Mouse (Mus musculus) midbrain, embryonic 10.5 days (tissue): Measurements from ENCODE around the gene Cped1. TPM values are rescaled to one million over a fixed set of nuclear protein-coding genes. Genes with fewer than 3 reads are reported as not detected.
A peak's percentile ranks its signal among the peaks of the same experiment; 100 is the strongest.
"Not testable (repeated sequence)": the region's sequence is repeated elsewhere in the genome, so short reads cannot be mapped to it uniquely, and the experiment has no call there.

Source experiments
- DNase-seq: peaks from one replicate; pipeline ENCODE4 v3.0.0-alpha.2; 2017; ENCODE audit warnings: low spot score
- H3K27ac ChIP-seq: fragments of 300-500 bp; sonication (generic); replicated peaks from 2 replicates; pipeline ENCODE4 v1.5.1; 2016; ENCODE audit warnings: mild to moderate bottlenecking
- H3K27me3 ChIP-seq: fragments of 300-500 bp; sonication (generic); 2 replicates; pipeline ENCODE4 v1.6.1; 2016; ENCODE audit warnings: low read depth, mild to moderate bottlenecking; ENCODE audit not compliant: poor library complexity, severe bottlenecking
- H3K36me3 ChIP-seq: fragments of 300-500 bp; sonication (generic); 2 replicates; pipeline ENCODE4 v1.6.1; 2016; ENCODE audit warnings: mild to moderate bottlenecking, moderate library complexity
- H3K4me1 ChIP-seq: fragments of 300-500 bp; sonication (generic); 2 replicates; pipeline ENCODE4 v1.6.1; 2016
- H3K4me3 ChIP-seq: fragments of 300-500 bp; sonication (generic); 2 replicates; pipeline ENCODE4 v1.5.1; 2016; ENCODE audit warnings: mild to moderate bottlenecking, moderate library complexity
- H3K9me3 ChIP-seq: fragments of 300-500 bp; sonication (generic); replicated peaks from 2 replicates; pipeline ENCODE4 v1.6.1; 2016; ENCODE audit warnings: mild to moderate bottlenecking
- WGBS: fragments of 180-500 bp; shearing (Covaris S2); methylation state at CpG from one replicate; pipeline ENCODE4 v1.1.7; 2016; 5-methylcytosine and 5-hydroxymethylcytosine counted together
- polyA plus RNA-seq: library from polyadenylated mRNA; unstranded; fragments of >200 nt; fragmentation: Nextera tagmentation; extraction: Ambion mirVana; gene quantifications from 2 replicates; pipeline ENCODE4 v1.2.1, GENCODE M21; 2016

The Cped1 gene
- polyA plus RNA-seq, 1 experiment from 2014 or later, result 10.4 TPM

GRCm38 (mm10) chr6:22114079-22114478 is 128.4 kb downstream of the Cped1 start:
- no peak overlapping the region for H3K27ac ChIP-seq
- H3K9me3 ChIP-seq, result no peaks in the 10 kb centered on the region
- H3K4me1 ChIP-seq, result no peaks in the 10 kb centered on the region
- no peaks in the 10 kb centered on the region for H3K27me3 ChIP-seq
- no peak overlapping the region for H3K4me3 ChIP-seq
- DNase-seq, result no peak
- 87% methylated on average over 6 of the region's 6 CpGs for WGBS
- H3K36me3 ChIP-seq, result no peaks in the 10 kb centered on the region

DNA sequence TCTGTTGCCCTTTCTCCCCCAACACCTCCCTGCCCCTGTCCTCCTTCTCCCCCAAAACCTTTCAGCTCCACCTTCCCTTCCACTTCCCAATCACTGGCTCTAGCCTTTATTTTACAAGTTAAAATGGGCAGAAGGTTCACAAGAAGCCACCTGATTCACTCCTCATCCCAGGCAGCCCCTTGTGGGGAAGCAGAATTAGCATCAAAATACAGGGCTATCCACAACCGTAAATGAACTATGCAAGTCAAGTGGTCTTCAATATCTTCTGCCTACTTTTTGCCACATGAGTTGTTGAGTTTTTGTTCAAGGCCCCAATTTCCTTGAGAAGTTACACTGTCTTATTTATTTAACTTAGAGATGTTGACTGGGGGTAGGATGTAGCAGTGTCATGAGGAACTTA is 131.0 kb downstream of the Cped1 start:
- Histone ChIP-seq H3K4me1 (no peaks in the 10 kb centered on the region), H3K27me3 (no peaks in the 10 kb centered on the region), H3K27ac (no peak overlapping the region), H3K36me3 (no peaks in the 10 kb centered on the region), H3K4me3 (no peak overlapping the region), H3K9me3 (no peaks in the 10 kb centered on the region)
- no peak for DNase-seq
- 83% methylated on average over 1 of the region's 1 CpGs for WGBS

DNA sequence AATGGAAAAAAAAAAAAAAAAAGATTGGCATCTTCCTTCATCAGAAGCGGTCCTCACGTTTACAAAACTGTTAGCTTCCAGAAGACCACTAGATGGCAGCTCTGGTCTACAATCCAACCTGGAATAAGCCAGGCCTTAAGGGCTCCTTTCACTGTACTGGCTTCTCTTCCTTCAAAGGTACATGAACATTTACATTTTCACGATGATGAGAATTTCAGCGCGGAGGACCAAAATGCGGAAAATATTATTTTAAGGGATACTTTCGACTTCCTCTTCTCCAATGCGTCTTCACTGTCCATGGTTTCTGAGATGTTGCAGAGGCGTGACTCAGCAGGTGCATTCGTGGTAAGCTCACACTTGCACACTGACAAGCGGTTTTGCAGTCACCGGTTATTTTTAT is 136.4 kb downstream of the Cped1 start:
- H3K9me3 ChIP-seq, result no peaks in the 10 kb centered on the region
- H3K4me1 ChIP-seq, result no peaks in the 10 kb centered on the region
- no peaks in the 10 kb centered on the region for H3K27me3 ChIP-seq
- H3K36me3 ChIP-seq, result no peaks in the 10 kb centered on the region
- no peak overlapping the region for H3K4me3 ChIP-seq
- no peak overlapping the region for H3K27ac ChIP-seq
- DNase-seq, result peak; percentile 19
- 39% methylated on average over 12 of the region's 12 CpGs for WGBS

DNA sequence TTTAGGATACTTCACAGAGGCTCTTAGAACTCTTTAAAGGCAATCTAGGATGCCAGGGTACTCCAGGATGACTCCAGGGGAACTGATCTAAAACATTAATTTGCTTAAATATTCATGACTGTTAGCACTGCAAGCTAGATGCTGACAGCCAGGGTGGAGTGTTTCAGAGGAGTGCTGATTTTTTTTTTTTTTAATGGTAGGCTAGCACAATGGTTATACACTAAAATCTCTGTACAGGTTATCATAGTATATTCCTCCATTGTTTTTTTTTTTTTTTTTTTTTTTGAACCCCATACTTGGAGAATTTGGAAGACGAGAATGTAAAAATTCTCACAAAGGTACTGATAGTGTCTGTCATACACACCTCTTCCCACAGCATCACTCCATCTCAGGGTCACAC is 137.0 kb downstream of the Cped1 start:
- H3K27ac ChIP-seq, result no peak overlapping the region
- 96% methylated on average over 1 of the region's 1 CpGs for WGBS
- H3K36me3 ChIP-seq, result no peaks in the 10 kb centered on the region
- no peak for DNase-seq
- no peaks in the 10 kb centered on the region for H3K4me1 ChIP-seq
- H3K4me3 ChIP-seq, result no peak overlapping the region
- H3K27me3 ChIP-seq, result no peaks in the 10 kb centered on the region
- H3K9me3 ChIP-seq, result no peaks in the 10 kb centered on the region

- DNase-seq, result no peak
- no peak overlapping the region for H3K27ac ChIP-seq
- H3K9me3 ChIP-seq, result no peaks in the 10 kb centered on the region
- no peaks in the 10 kb centered on the region for H3K27me3 ChIP-seq
- 75% methylated on average over 3 of the region's 3 CpGs for WGBS
- H3K4me1 ChIP-seq, result no peaks in the 10 kb centered on the region
- H3K4me3 ChIP-seq, result no peak overlapping the region
- no peaks in the 10 kb centered on the region for H3K36me3 ChIP-seq
These were observed 137.6 kb downstream of the Cped1 start for GRCm38 (mm10) chr6:22123332-22123731.

DNA sequence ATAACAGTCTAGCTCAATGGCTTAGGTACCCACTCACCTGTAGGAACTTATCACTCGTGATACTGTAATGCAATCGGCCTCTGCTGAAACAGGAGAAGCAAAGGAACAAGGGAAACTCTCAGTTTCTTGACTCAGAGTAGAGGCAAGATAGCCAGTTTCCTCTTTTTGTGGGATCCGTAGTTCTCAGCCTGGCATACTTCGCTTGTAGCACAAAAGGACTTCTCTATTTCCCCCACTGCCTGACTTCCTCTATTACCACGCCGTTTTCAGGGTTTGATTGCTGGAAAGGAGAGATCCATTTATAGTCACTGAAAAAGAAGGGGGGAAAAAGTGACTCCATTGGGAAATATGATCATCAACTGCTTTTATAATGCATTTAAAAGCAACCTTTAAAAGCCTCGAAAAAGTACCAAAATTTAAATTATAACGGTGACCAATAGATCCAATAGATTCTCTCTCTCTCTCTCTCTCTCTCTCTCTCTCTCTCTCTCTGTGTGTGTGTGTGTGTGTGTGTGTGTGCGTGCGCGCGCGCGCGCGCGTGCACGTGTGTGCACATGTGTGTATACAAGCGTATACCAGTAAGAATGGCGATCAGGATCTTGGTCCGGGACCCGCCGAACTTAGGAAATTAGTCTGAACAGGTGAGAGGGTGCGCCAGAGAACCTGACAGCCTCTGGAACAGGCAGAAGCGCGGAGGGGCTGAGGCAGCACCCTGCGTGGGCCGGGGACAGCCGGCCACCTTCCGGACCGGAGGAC is 139.0 kb downstream of the Cped1 start:
- not testable (repeated sequence) for H3K4me3 ChIP-seq, H3K4me1 ChIP-seq, DNase-seq, H3K27me3 ChIP-seq, H3K9me3 ChIP-seq, H3K36me3 ChIP-seq, H3K27ac ChIP-seq
- 90% methylated on average over 24 of the region's 31 CpGs for WGBS

- Histone ChIP-seq H3K9me3 (no peaks in the 10 kb centered on the region), H3K27ac (no peak overlapping the region), H3K4me3 (no peak overlapping the region), H3K27me3 (no peaks in the 10 kb centered on the region), H3K36me3 (no peaks in the 10 kb centered on the region), H3K4me1 (no peaks in the 10 kb centered on the region)
- 85% methylated on average over 10 of the region's 10 CpGs for WGBS
- no peak for DNase-seq
These were observed 149.4 kb downstream of the Cped1 start for GRCm38 (mm10) chr6:22135038-22135631.

DNA sequence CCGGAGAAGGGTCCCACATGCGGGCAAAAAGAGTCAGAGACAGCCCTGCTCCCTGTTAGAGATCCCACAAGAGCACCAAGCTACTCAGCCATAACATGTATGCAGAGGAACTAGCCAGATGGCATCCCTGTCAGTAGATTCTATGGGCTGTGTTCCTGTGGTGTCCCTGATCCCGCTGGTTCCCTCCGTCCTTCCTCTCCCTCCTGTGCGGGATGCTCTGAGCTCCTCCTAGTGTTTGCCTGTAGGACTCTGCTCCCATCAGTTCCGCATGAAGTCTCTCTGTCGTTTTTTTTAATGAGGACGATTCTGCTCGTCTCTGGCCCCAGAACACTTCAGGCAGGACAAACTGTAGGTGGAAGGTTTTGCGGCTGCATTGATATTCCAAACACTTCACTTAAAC is 151.1 kb downstream of the Cped1 start:
- no peak overlapping the region for H3K27ac ChIP-seq
- 47% methylated on average over 10 of the region's 10 CpGs for WGBS
- H3K9me3 ChIP-seq, result no peaks in the 10 kb centered on the region
- no peaks in the 10 kb centered on the region for H3K4me1 ChIP-seq
- no peaks in the 10 kb centered on the region for H3K27me3 ChIP-seq
- DNase-seq, result no peak
- no peaks in the 10 kb centered on the region for H3K36me3 ChIP-seq
- H3K4me3 ChIP-seq, result no peak overlapping the region

DNA sequence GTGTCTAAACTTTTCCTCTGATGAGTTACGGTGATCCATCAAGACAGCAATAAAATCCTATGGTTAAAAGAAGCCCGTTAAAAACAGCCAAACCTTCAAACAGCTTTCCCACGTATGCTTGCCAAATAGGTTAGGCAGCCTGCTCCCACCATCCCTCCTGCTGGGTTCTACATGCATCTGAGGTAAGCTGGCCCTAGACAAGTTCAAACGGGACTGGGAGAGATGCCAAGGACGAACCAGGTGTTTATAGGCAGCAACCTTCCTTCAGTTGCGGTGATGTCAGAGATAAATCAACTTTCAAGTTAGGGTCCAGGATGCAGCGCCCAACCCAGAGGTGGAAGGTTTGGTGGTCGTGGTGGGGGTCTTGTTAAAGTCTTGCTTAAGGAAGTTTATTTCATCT is 155.1 kb downstream of the Cped1 start:
- DNase-seq, result no peak
- 86% methylated on average over 8 of the region's 8 CpGs for WGBS
- H3K27me3 ChIP-seq, result no peaks in the 10 kb centered on the region

GRCm38 (mm10) chr6:22147236-22147635 is 161.5 kb downstream of the Cped1 start:
- no peaks in the 10 kb centered on the region for H3K36me3 ChIP-seq
- 93% methylated on average over 4 of the region's 4 CpGs for WGBS
- no peak for DNase-seq
- no peaks in the 10 kb centered on the region for H3K4me1 ChIP-seq
- H3K27me3 ChIP-seq, result no peaks in the 10 kb centered on the region
- no peaks in the 10 kb centered on the region for H3K9me3 ChIP-seq
- H3K4me3 ChIP-seq, result no peak overlapping the region
- no peak overlapping the region for H3K27ac ChIP-seq

More for the DNA sequence above, 155.1 kb downstream of the Cped1 start:
- no peaks in the 10 kb centered on the region for H3K36me3 ChIP-seq
- H3K4me3 ChIP-seq, result no peak overlapping the region
- no peaks in the 10 kb centered on the region for H3K4me1 ChIP-seq
- no peaks in the 10 kb centered on the region for H3K9me3 ChIP-seq
- H3K27ac ChIP-seq, result no peak overlapping the region

DNA sequence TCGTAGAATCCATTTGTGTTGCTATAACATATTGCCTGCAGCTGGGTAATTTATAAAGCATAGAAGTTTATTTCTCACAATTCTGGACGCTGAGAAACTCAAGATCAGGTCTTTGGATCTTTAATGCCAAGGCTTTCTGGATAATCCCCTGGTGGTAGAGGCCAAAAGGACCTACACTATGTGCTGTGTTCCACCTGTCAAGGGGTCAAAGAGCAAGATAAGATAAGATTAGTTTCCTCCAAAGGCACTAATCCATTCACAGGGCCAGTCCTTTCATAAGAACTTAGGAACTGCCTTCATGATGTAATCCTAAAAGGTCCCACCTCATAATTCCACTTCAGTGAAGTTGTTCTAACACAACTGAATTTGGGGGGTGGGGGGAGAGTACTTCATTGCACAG is 162.8 kb downstream of the Cped1 start:
- Histone ChIP-seq H3K36me3 (no peaks in the 10 kb centered on the region), H3K27ac (no peak overlapping the region), H3K4me1 (no peaks in the 10 kb centered on the region), H3K27me3 (no peaks in the 10 kb centered on the region), H3K4me3 (no peak overlapping the region), H3K9me3 (no peaks in the 10 kb centered on the region)
- WGBS, result 77% methylated on average over 2 of the region's 2 CpGs
- no peak for DNase-seq

- peaks cover 8% of the 10 kb centered on the region; the same call in 1 of the 2 replicates for H3K4me1 ChIP-seq
- H3K27ac ChIP-seq, result no peak overlapping the region
- no peaks in the 10 kb centered on the region for H3K27me3 ChIP-seq
- 86% methylated on average over 5 of the region's 5 CpGs for WGBS
- H3K9me3 ChIP-seq, result no peaks in the 10 kb centered on the region
- no peak overlapping the region for H3K4me3 ChIP-seq
- no peak for DNase-seq
- no peaks in the 10 kb centered on the region for H3K36me3 ChIP-seq
These were observed 171.7 kb downstream of the Cped1 start for GRCm38 (mm10) chr6:22157461-22157860.

DNA sequence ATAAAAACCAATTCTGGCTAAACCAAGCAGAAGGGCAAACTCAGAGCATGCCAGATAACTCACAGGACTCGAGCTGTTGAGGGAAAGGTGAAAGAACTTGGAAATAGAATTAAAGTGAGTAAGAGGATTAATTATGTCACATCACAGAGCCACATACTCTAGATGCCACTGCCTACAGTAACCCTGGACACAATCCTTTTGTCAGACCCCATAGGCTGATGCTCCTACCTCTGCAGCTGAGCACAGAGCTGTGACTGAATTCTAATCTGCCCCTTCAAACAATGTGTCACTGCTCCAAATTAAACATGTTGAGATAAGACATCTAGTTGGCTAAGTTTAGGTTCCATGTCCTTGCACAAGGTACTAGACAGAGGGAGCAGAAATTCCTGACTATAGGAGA is 176.2 kb downstream of the Cped1 start:
- Histone ChIP-seq H3K4me1 (peaks cover 12% of the 10 kb centered on the region), H3K4me3 (no peak overlapping the region), H3K27ac (no peak overlapping the region), H3K36me3 (no peaks in the 10 kb centered on the region), H3K9me3 (no peaks in the 10 kb centered on the region), H3K27me3 (no peaks in the 10 kb centered on the region)
- WGBS, result 24% methylated on average over 1 of the region's 1 CpGs
- no peak for DNase-seq
